Mouse (Mus musculus) liver, postnatal 0 days (tissue): ENCODE measurements around the gene Hcn4. TPM values are rescaled to one million over a fixed set of nuclear protein-coding genes. Genes with fewer than 3 reads are reported as not detected.

Experiments used
- ATAC-seq: fragments of 200-750 bp; cut with Nextera tagmentation; 2 replicates; pipeline ENCODE4 v1.8.0; 2017; ENCODE audit warnings: mild to moderate bottlenecking, moderate library complexity
- DNase-seq: peaks from one replicate; pipeline ENCODE4 v3.0.0-alpha.2; 2016
- H3K27ac ChIP-seq: fragments of 300-500 bp; sonication (generic); 2 replicates; pipeline ENCODE4 v1.5.1; 2014; ENCODE audit warnings: antibody characterized with exemption, moderate library complexity, mild to moderate bottlenecking, low read depth
- H3K27me3 ChIP-seq: fragments of 300-500 bp; sonication (generic); 2 replicates; pipeline ENCODE4 v1.6.1; 2014; ENCODE audit warnings: low read length, control low read depth, mixed read lengths; ENCODE audit not compliant: insufficient read depth
- H3K36me3 ChIP-seq: fragments of 300-500 bp; sonication (generic); replicated peaks from 2 replicates; pipeline ENCODE4 v1.6.1; 2014; ENCODE audit warnings: mild to moderate bottlenecking, control low read depth, low read length, moderate library complexity, mixed read lengths; ENCODE audit not compliant: insufficient read depth
- H3K4me1 ChIP-seq: fragments of 300-500 bp; sonication (generic); 2 replicates; pipeline ENCODE4 v1.6.1; 2014; ENCODE audit warnings: antibody characterized with exemption, mild to moderate bottlenecking, control low read depth; ENCODE audit not compliant: insufficient read depth
- H3K4me2 ChIP-seq: fragments of 300-500 bp; sonication (generic); 2 replicates; pipeline ENCODE4 v1.6.1; 2014; ENCODE audit warnings: low read depth, mild to moderate bottlenecking, low read length, moderate library complexity, mixed read lengths
- H3K4me3 ChIP-seq: fragments of 300-500 bp; sonication (generic); 2 replicates; pipeline ENCODE4 v1.5.1; 2014; ENCODE audit warnings: low read depth, low read length
- H3K9ac ChIP-seq: fragments of 300-500 bp; sonication (generic); replicated peaks from 2 replicates; pipeline ENCODE4 v1.6.1; 2014; ENCODE audit warnings: mild to moderate bottlenecking, moderate library complexity
- H3K9me3 ChIP-seq: fragments of 300-500 bp; sonication (generic); 2 replicates; pipeline ENCODE4 v1.6.1; 2016; ENCODE audit warnings: mild to moderate bottlenecking, control low read depth, low read length, mixed read lengths
- CTCF ChIP-seq: sonication (generic); IDR thresholded peaks from 2 replicates; pipeline ENCODE4 v1.5.1; 2016; ENCODE audit warnings: antibody characterized with exemption, low read depth
- EP300 ChIP-seq: IDR thresholded peaks from 2 replicates; pipeline ENCODE4 v1.6.1; 2016; ENCODE audit warnings: antibody characterized with exemption, low read depth, mild to moderate bottlenecking
- WGBS: fragments of 180-500 bp; shearing (Covaris S2); extraction: QIAGEN DNeasy Blood & Tissue Kit; methylation state at CpG from one replicate; pipeline ENCODE4 v1.1.7; 2014; ENCODE audit not compliant: insufficient replicate concordance; 5-methylcytosine and 5-hydroxymethylcytosine counted together
- polyA plus RNA-seq: library from polyadenylated mRNA; unstranded; fragments of >200 nt; fragmentation: Nextera tagmentation; extraction: Ambion mirVana; gene quantifications from 2 replicates; pipeline ENCODE4 v1.2.1, GENCODE M21; 2015

Gene Hcn4
- polyA plus RNA-seq, 1 experiment from 2014 or later, result not detected

DNA sequence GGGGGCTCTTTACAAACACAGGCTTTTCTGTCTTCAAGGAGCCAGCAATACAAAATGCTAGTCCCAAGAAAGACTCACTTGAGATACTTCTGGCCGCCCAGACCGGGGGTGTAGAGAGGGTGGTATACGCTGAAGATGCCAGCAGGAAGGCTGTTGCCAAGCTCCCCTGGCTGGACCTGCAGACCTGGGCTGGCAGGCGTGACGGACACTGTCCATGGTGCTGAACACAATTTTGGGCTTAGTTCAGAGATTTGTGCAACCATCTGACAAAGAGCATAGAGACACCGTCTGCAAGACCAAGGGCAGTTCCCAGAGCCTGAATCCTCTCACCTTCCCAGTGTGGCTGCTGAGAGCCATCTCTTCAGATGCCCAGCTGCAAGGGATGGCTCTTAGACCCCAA lies 18.4 kb downstream of the Hcn4 start:
- 11% methylated on average over 6 of the region's 6 CpGs for WGBS
- no peak overlapping the region for H3K4me2 ChIP-seq
- H3K4me3 ChIP-seq, result no peak overlapping the region
- no peak overlapping the region for H3K27ac ChIP-seq
- no peaks in the 10 kb centered on the region for H3K9me3 ChIP-seq
- TF ChIP-seq CTCF (no peak), EP300 (no peak)
- no peak for ATAC-seq
- DNase-seq, result peak; percentile 68
- H3K4me1 ChIP-seq, result no peaks in the 10 kb centered on the region
- H3K36me3 ChIP-seq, result no peaks in the 10 kb centered on the region
- no peaks in the 10 kb centered on the region for H3K27me3 ChIP-seq
- H3K9ac ChIP-seq, result no peak overlapping the region

- ATAC-seq (no peak), DNase-seq (no peak)
- 83% methylated on average over 3 of the region's 3 CpGs for WGBS
- no peaks in the 10 kb centered on the region for H3K4me1 ChIP-seq
- H3K9me3 ChIP-seq, result no peaks in the 10 kb centered on the region
- no peaks in the 10 kb centered on the region for H3K27me3 ChIP-seq
- no peak overlapping the region for H3K27ac ChIP-seq
- TF ChIP-seq EP300, result no peak
- TF ChIP-seq CTCF, result no peak
- no peak overlapping the region for H3K4me3 ChIP-seq
- no peaks in the 10 kb centered on the region for H3K36me3 ChIP-seq
- no peak overlapping the region for H3K4me2 ChIP-seq
- H3K9ac ChIP-seq, result no peak overlapping the region
These were observed 21.4 kb downstream of the Hcn4 start for GRCm38 (mm10) chr9:58844597-58844996.

DNA sequence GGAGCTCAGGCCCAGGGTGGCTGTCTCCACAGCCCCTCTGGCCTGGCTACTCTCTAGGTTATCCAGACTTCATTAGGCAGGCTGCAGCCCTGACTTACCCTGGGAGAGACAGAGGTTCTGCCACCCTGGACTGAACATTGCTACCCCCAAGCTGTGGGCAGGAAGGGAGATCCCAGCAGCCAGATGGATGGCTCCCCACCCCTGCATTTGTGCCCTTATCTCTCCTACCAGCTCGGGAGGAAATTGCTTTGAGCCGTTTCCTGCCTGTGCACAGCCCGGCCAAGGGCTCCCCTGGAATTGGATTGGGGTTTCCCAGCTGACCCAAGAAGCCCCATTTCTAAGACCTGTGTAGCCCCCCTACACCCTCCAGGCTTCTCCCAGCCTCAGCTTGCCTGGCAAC lies 23.8 kb downstream of the Hcn4 start:
- Histone ChIP-seq H3K4me3 (no peak overlapping the region), H3K27ac (no peak overlapping the region), H3K36me3 (no peaks in the 10 kb centered on the region), H3K9ac (no peak overlapping the region), H3K27me3 (no peaks in the 10 kb centered on the region), H3K4me1 (no peaks in the 10 kb centered on the region), H3K4me2 (no peak overlapping the region), H3K9me3 (no peaks in the 10 kb centered on the region)
- WGBS, result 21% methylated on average over 3 of the region's 3 CpGs
- no peak for DNase-seq
- TF ChIP-seq EP300, result no peak
- no peak for TF ChIP-seq CTCF
- no peak for ATAC-seq

GRCm38 (mm10) chr9:58847676-58848075 lies 24.5 kb downstream of the Hcn4 start:
- TF ChIP-seq EP300 (no peak), CTCF (no peak)
- Histone ChIP-seq H3K27me3 (no peaks in the 10 kb centered on the region), H3K36me3 (no peaks in the 10 kb centered on the region), H3K27ac (no peak overlapping the region), H3K4me2 (no peak overlapping the region), H3K4me1 (no peaks in the 10 kb centered on the region), H3K9ac (no peak overlapping the region), H3K4me3 (no peak overlapping the region), H3K9me3 (no peaks in the 10 kb centered on the region)
- WGBS, result 49% methylated on average over 7 of the region's 7 CpGs
- DNase-seq (no peak), ATAC-seq (no peak)

DNA sequence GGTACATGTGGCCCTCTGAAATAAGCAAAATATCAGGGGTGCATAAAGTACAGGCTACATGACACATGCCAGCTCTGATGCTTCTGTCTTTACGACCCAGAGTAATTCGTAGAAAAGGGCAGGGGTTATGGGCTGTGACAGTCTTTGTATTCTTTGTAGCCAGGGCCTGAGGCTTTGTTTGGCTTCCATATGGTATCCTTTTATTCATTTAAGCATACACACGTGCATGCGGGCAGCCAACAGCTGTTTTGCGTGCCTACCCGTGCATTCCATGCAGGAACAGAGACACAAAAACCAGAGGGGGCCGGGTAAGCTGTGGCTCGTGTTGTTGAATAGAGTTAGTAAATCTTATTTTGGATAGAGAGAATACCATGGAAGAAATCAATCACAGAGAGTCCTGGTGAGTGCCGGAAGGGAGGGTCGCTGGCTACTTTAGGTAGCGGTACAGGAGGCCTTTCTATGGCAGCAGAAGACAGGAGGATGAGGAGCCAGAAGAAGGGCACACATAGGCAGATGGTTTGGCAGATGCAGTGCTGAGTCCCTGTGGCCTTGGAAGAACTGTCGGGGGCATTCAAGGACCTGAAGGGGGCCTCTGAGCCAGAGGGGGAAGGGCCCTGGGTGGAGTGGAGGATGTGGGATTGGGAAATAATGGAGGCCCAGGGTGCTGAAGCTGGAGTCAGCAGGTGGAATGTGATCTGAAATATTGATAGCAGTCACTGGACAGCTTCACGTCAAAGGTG lies 26.5 kb downstream of the Hcn4 start:
- WGBS, result 67% methylated on average over 13 of the region's 13 CpGs
- TF ChIP-seq EP300, result no peak
- no peak for TF ChIP-seq CTCF
- H3K36me3 ChIP-seq, result no peaks in the 10 kb centered on the region
- H3K27ac ChIP-seq, result no peak overlapping the region
- no peaks in the 10 kb centered on the region for H3K4me1 ChIP-seq
- H3K9ac ChIP-seq, result no peak overlapping the region
- no peak overlapping the region for H3K4me2 ChIP-seq
- H3K9me3 ChIP-seq, result no peaks in the 10 kb centered on the region
- no peak overlapping the region for H3K4me3 ChIP-seq
- no peaks in the 10 kb centered on the region for H3K27me3 ChIP-seq
- ATAC-seq (no peak), DNase-seq (no peak)

GRCm38 (mm10) chr9:58854931-58855330 lies 31.7 kb downstream of the Hcn4 start:
- no peak for ATAC-seq
- DNase-seq, result no peak
- Histone ChIP-seq H3K27me3 (peaks cover 9% of the 10 kb centered on the region; the same call in 1 of the 2 replicates), H3K4me3 (no peak overlapping the region), H3K36me3 (no peaks in the 10 kb centered on the region), H3K27ac (no peak overlapping the region), H3K4me1 (no peaks in the 10 kb centered on the region), H3K9me3 (no peaks in the 10 kb centered on the region), H3K9ac (no peak overlapping the region), H3K4me2 (no peak overlapping the region)
- WGBS, result 63% methylated on average over 3 of the region's 3 CpGs
- TF ChIP-seq EP300 (no peak), CTCF (no peak)
